Mouse (Mus musculus): ENCODE data around the gene Ctsk. TPM values are rescaled to one million over a fixed set of nuclear protein-coding genes. Genes with fewer than 3 reads are reported as not detected.

Gene Ctsk
- total and polyA plus RNA-seq, 2 experiments = 0.60 to 1.3 TPM

DNA sequence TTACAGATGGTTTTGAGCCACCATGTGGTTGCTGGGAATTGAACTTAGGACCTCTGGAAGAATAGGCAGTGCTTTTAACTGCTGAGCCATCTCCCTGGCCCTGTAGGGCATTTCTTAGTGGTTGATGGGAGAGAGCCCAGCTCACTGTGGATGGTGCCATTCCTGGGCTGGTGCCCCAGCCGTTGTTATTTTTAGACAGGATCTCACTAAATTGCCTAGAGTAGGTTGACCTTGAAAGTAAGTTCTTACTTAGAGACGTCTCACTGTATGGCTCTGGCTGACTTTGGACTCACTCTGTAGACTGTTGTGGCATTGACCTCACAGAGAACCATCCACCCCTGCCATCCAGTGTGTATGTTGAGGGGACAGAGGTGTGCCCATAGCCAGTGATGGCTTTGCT is 827 bp upstream of the Ctsk start:
- Histone ChIP-seq H3K36me3 (ENCODE audit: control insufficient read depth, insufficient read depth, low read length) (peaks cover 35% of the 10 kb centered on the region), H3K27me3 (ENCODE audit: control insufficient read depth, insufficient read depth, low read length) (no peaks in the 10 kb centered on the region), H3K4me3 (ENCODE audit: insufficient read depth, low read depth, low read length) (no peak overlapping the region), H3K27ac (replicated peaks; ENCODE audit: insufficient read depth, low read depth, low read length) (no peak overlapping the region), H3K4me1 (ENCODE audit: control insufficient read depth, insufficient read depth, low read length) (no peaks in the 10 kb centered on the region), H3K79me2 (ENCODE audit: control insufficient read depth, insufficient read depth, low read length) (no peaks in the 10 kb centered on the region), H3K9ac (ENCODE audit: low read depth, low read length) (no peak overlapping the region)
- no peak for TF ChIP-seq CTCF (IDR thresholded peaks at IDR 0.05; ENCODE audit: low read depth, low read length)
- TF ChIP-seq POLR2A (IDR thresholded peaks at IDR 0.05; ENCODE audit: extremely low read depth, insufficient read depth, low read length) = no peak
- WGBS = 55% methylated on average over 2 of the region's 2 CpGs
- no peak for DNase-seq (ENCODE audit: extremely low read depth, low read depth, low spot score)

DNA sequence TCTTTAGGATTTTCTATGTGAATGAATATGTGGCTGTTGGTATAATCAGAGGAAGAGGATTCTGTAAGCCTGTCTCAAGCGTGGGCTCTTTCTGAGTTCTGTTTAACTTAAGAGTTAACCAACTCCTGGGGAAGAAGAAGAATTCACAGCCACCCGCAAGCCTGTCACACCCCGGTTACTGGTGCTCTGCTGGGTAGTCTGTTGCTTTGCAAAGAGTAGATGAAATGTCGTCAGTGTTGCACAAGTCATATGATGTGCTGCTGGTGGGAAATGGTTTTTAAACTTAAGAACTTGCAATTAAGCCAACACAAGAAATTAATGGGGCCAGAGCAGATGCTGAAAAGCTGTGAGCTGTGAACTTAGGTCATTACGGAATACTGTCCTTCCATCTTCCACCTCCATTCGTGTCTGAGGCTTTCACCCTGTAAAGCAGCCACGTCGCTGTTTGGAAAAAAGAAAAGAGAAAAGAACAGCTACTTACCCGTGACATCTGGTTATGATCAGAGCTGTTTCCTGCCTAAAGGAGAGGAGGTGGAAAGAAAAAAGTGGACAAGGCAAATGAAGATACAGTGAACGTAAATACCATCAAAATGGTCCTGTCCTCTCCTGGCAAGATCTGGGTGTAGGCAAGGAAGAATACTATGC is 562 bp downstream of the Ctsk start:
- H3K4me3 ChIP-seq (ENCODE audit: insufficient read depth, low read depth, low read length) = no peak overlapping the region
- no peak overlapping the region for H3K27ac ChIP-seq (replicated peaks; ENCODE audit: insufficient read depth, low read depth, low read length)
- 68% methylated on average over 10 of the region's 10 CpGs for WGBS
- no peak for TF ChIP-seq CTCF (IDR thresholded peaks at IDR 0.05; ENCODE audit: low read depth, low read length)
- TF ChIP-seq POLR2A (IDR thresholded peaks at IDR 0.05; ENCODE audit: extremely low read depth, insufficient read depth, low read length) = no peak
- no peak overlapping the region for H3K9ac ChIP-seq (ENCODE audit: low read depth, low read length)
- no peaks in the 10 kb centered on the region for H3K79me2 ChIP-seq (ENCODE audit: control insufficient read depth, insufficient read depth, low read length)
- H3K4me1 ChIP-seq (ENCODE audit: control insufficient read depth, insufficient read depth, low read length) = no peaks in the 10 kb centered on the region
- DNase-seq (ENCODE audit: extremely low read depth, low read depth, low spot score) = no peak
- H3K36me3 ChIP-seq (ENCODE audit: control insufficient read depth, insufficient read depth, low read length) = peaks cover 30% of the 10 kb centered on the region
- no peaks in the 10 kb centered on the region for H3K27me3 ChIP-seq (ENCODE audit: control insufficient read depth, insufficient read depth, low read length)

DNA sequence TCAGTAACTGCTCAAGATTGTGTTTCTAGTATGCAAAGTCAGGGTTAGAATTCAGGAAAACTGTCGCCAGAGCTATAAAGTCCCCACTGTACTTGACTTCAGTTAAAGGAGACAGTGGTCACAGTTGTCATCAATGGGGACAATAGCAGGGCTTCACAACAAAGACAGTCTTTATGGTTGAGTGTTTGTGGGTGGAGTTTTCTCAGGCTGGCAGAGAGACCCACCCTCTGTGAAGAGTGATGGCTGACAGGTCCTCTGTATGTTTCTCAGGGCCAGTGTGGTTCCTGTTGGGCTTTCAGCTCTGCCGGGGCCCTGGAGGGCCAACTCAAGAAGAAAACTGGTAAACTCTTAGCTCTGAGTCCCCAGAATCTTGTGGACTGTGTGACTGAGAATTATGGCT is 3.3 kb downstream of the Ctsk start:
- DNase-seq (ENCODE audit: extremely low read depth, low read depth, low spot score) = no peak
- H3K79me2 ChIP-seq (ENCODE audit: control insufficient read depth, insufficient read depth, low read length) = no peaks in the 10 kb centered on the region
- TF ChIP-seq CTCF (IDR thresholded peaks at IDR 0.05; ENCODE audit: low read depth, low read length) (no peak), POLR2A (IDR thresholded peaks at IDR 0.05; ENCODE audit: extremely low read depth, insufficient read depth, low read length) (no peak)
- no peaks in the 10 kb centered on the region for H3K4me1 ChIP-seq (ENCODE audit: control insufficient read depth, insufficient read depth, low read length)
- H3K27me3 ChIP-seq (ENCODE audit: control insufficient read depth, insufficient read depth, low read length) = no peaks in the 10 kb centered on the region
- no peak overlapping the region for H3K4me3 ChIP-seq (ENCODE audit: insufficient read depth, low read depth, low read length)
- H3K27ac ChIP-seq (replicated peaks; ENCODE audit: insufficient read depth, low read depth, low read length) = no peak overlapping the region
- 96% methylated on average over 2 of the region's 2 CpGs for WGBS
- no peak overlapping the region for H3K9ac ChIP-seq (ENCODE audit: low read depth, low read length)
- peaks cover 17% of the 10 kb centered on the region; the same call in 1 of the 2 replicates for H3K36me3 ChIP-seq (ENCODE audit: control insufficient read depth, insufficient read depth, low read length)

DNA sequence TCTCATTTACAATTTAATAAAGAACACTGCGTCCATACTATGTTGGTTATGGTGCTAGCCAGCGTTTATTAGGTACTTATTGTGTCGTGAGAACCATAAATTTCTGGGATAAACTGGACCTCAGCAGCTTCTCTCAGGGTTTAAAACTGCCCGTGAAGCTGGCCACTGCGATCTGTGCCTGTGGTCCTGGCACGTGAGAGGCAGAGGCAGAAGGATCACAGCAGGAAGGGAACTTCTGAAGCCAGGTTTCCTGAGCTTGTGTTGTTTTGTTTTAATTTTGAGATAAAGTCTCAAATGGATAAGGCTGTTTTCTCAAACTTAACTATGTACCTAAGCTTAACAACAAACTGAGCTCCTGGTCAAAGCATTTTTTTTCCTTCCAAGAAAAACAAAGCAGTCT is 10.3 kb downstream of the Ctsk start:
- Histone ChIP-seq H3K4me3 (ENCODE audit: insufficient read depth, low read depth, low read length) (no peak overlapping the region), H3K79me2 (ENCODE audit: control insufficient read depth, insufficient read depth, low read length) (no peaks in the 10 kb centered on the region), H3K9ac (ENCODE audit: low read depth, low read length) (no peak overlapping the region), H3K36me3 (ENCODE audit: control insufficient read depth, insufficient read depth, low read length) (peaks cover 8% of the 10 kb centered on the region; the same call in 1 of the 2 replicates), H3K27me3 (ENCODE audit: control insufficient read depth, insufficient read depth, low read length) (no peaks in the 10 kb centered on the region), H3K27ac (replicated peaks; ENCODE audit: insufficient read depth, low read depth, low read length) (no peak overlapping the region), H3K4me1 (ENCODE audit: control insufficient read depth, insufficient read depth, low read length) (no peaks in the 10 kb centered on the region)
- WGBS = 74% methylated on average over 6 of the region's 6 CpGs
- TF ChIP-seq POLR2A (IDR thresholded peaks at IDR 0.05; ENCODE audit: extremely low read depth, insufficient read depth, low read length) (no peak), CTCF (IDR thresholded peaks at IDR 0.05; ENCODE audit: low read depth, low read length) (no peak)
- DNase-seq (ENCODE audit: extremely low read depth, low read depth, low spot score) = no peak

DNA sequence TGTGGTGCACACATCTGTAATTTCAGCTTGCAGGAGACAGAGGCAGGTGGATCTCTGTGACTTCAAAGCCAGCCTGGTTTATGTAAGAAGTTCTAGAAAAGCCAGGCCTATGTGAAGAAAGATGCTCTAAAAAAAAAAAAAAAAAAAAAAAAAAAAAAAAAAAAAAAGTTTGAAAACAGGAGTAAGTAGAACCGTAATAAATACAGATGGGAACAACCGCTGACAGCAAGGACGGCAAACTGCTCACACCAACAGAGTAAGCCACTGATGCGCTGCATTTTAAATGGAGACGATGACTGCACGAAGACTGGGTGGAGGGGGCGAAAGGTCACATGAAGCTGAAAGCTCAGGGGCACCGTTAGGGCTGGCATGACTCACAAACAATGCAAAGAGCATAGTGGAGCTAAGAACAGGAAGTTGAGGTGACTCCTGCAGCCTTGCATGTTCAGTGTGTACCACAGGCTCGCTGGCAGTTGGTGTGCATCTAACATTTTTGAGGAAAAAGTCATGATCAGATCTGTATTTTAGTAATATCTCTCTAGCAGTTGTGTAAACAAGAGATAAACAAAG is 12.6 kb downstream of the Ctsk start:
- no peaks in the 10 kb centered on the region for H3K4me1 ChIP-seq (ENCODE audit: control insufficient read depth, insufficient read depth, low read length)
- H3K36me3 ChIP-seq (ENCODE audit: control insufficient read depth, insufficient read depth, low read length) = peaks cover 4% of the 10 kb centered on the region; the same call in 1 of the 2 replicates
- H3K27me3 ChIP-seq (ENCODE audit: control insufficient read depth, insufficient read depth, low read length) = no peaks in the 10 kb centered on the region
- no peak overlapping the region for H3K27ac ChIP-seq (replicated peaks; ENCODE audit: insufficient read depth, low read depth, low read length)
- no peak overlapping the region for H3K9ac ChIP-seq (ENCODE audit: low read depth, low read length)
- H3K4me3 ChIP-seq (ENCODE audit: insufficient read depth, low read depth, low read length) = no peak overlapping the region
- no peak for DNase-seq (ENCODE audit: extremely low read depth, low read depth, low spot score)
- H3K79me2 ChIP-seq (ENCODE audit: control insufficient read depth, insufficient read depth, low read length) = no peaks in the 10 kb centered on the region
- 80% methylated on average over 9 of the region's 9 CpGs for WGBS
- TF ChIP-seq CTCF (IDR thresholded peaks at IDR 0.05; ENCODE audit: low read depth, low read length) (no peak), POLR2A (IDR thresholded peaks at IDR 0.05; ENCODE audit: extremely low read depth, insufficient read depth, low read length) (no peak)

DNA sequence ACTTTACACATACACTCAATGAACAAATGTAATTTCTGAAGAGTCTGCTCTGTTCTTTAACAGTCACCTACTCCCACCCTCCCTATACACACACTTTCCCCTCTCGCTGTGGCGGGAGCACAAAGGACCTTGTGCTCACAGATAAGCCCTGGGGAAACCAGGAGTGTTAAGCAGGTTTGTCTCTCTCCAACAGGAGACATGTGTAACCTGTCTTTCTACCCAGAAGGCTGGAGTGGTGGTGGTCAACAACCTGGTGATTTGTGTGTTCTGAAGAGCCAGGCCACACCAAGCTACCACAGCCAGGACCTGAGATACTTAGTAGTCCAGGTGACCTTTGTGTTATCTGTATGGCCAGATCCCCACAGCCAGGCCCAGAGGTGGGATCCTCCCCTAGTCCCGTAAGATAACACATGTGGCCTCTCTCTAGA is 17.6 kb downstream of the Ctsk start:
- no peak overlapping the region for H3K27ac ChIP-seq (replicated peaks; ENCODE audit: insufficient read depth, low read depth, low read length)
- no peaks in the 10 kb centered on the region for H3K36me3 ChIP-seq (ENCODE audit: control insufficient read depth, insufficient read depth, low read length)
- H3K4me3 ChIP-seq (ENCODE audit: insufficient read depth, low read depth, low read length) = no peak overlapping the region
- TF ChIP-seq POLR2A (IDR thresholded peaks at IDR 0.05; ENCODE audit: extremely low read depth, insufficient read depth, low read length) = no peak
- TF ChIP-seq CTCF (IDR thresholded peaks at IDR 0.05; ENCODE audit: low read depth, low read length) = no peak
- H3K4me1 ChIP-seq (ENCODE audit: control insufficient read depth, insufficient read depth, low read length) = no peaks in the 10 kb centered on the region; the same call in 1 of the 2 replicates
- H3K79me2 ChIP-seq (ENCODE audit: control insufficient read depth, insufficient read depth, low read length) = no peaks in the 10 kb centered on the region
- no peak overlapping the region for H3K9ac ChIP-seq (ENCODE audit: low read depth, low read length)
- WGBS = 99% methylated on average over 3 of the region's 3 CpGs
- no peak for DNase-seq (ENCODE audit: extremely low read depth, low read depth, low spot score)
- no peaks in the 10 kb centered on the region for H3K27me3 ChIP-seq (ENCODE audit: control insufficient read depth, insufficient read depth, low read length)

All from liver, adult 2 months (tissue).